Mouse (Mus musculus) inflammation-experienced regulatory T-cells, adult 6 months (primary cell): ENCODE data around the gene Nkrf. TPM values are rescaled to one million over a fixed set of nuclear protein-coding genes. Genes with fewer than 3 reads are reported as not detected.
"Not testable (repeated sequence)": the region's sequence is repeated elsewhere in the genome, so short reads cannot be mapped to it uniquely, and the experiment has no call there.

Source experiments
- ATAC-seq: one replicate; pipeline ENCODE4 v1.8.0; 2017
- polyA plus RNA-seq, 3 experiments: library from polyadenylated mRNA; unstranded; fragments of 100-300 nt; shearing (Covaris generic); gene quantifications; one replicate each; pipeline ENCODE4 v1.2.1; 2017

Nkrf gene
- polyA plus RNA-seq, result 1 to 10 TPM; 1.5 to 5.6 (median 2.7) TPM

- peak; percentile 25 for ATAC-seq
These were observed at the start of gene Nkrf for GRCm38 (mm10) chrX:36902321-36903114. Gene Nkrf (minus strand): TSS chrX:36902899.

- no peak for ATAC-seq
These were observed 38.4 kb upstream of the Nkrf start for GRCm38 (mm10) chrX:36941106-36941505.

GRCm38 (mm10) chrX:36939806-36940413 is 37.2 kb upstream of the Nkrf start:
- no peak for ATAC-seq

- no peak for ATAC-seq
These were observed 32.7 kb upstream of the Nkrf start for GRCm38 (mm10) chrX:36935326-36935966.

GRCm38 (mm10) chrX:36930574-36930973 is 27.9 kb upstream of the Nkrf start:
- ATAC-seq, result no peak

GRCm38 (mm10) chrX:36929694-36930093 is 27.0 kb upstream of the Nkrf start:
- no peak for ATAC-seq

- ATAC-seq, result no peak
These were observed 26.1 kb upstream of the Nkrf start for GRCm38 (mm10) chrX:36928791-36929190.

GRCm38 (mm10) chrX:36921346-36921745 is 18.6 kb upstream of the Nkrf start:
- ATAC-seq, result no peak

GRCm38 (mm10) chrX:36917749-36918148 is 15.1 kb upstream of the Nkrf start:
- ATAC-seq, result no peak

GRCm38 (mm10) chrX:36911343-36911742 is 8.6 kb upstream of the Nkrf start:
- ATAC-seq, result peak; percentile 61

GRCm38 (mm10) chrX:36906539-36906938 is 3.8 kb upstream of the Nkrf start:
- no peak for ATAC-seq

GRCm38 (mm10) chrX:36903115-36903768 is 543 bp upstream of the Nkrf start:
- peak; percentile 93 for ATAC-seq

- ATAC-seq, result no peak
These were observed 1.0 kb downstream of the Nkrf start for GRCm38 (mm10) chrX:36901655-36902054.

- ATAC-seq, result not testable (repeated sequence)
These were observed 3.8 kb downstream of the Nkrf start for GRCm38 (mm10) chrX:36898931-36899330.

GRCm38 (mm10) chrX:36884719-36885118 is 18.0 kb downstream of the Nkrf start:
- no peak for ATAC-seq

- ATAC-seq, result peak; percentile 21
These were observed 28.0 kb downstream of the Nkrf start for GRCm38 (mm10) chrX:36874704-36875128.

- ATAC-seq, result peak; percentile 87
These were observed 28.5 kb downstream of the Nkrf start for GRCm38 (mm10) chrX:36874178-36874696.

GRCm38 (mm10) chrX:36873765-36874164 is 28.9 kb downstream of the Nkrf start, which contains the start of the genes Ube2a and C330007P06Rik:
Gene Ube2a (plus strand): TSS chrX:36873900.
Gene C330007P06Rik (minus strand): TSS chrX:36874111.
- ATAC-seq, result peak; percentile 36

- ATAC-seq, result no peak
These were observed 32.3 kb downstream of the Nkrf start for GRCm38 (mm10) chrX:36870372-36870771.

GRCm38 (mm10) chrX:36864609-36865328 is 37.9 kb downstream of the Nkrf start:
- ATAC-seq, result no peak

GRCm38 (mm10) chrX:36863766-36864608 is 38.7 kb downstream of the Nkrf start:
- ATAC-seq, result peak; percentile 98
